Mouse (Mus musculus): ENCODE measurements around the gene Ift52.

Ift52 gene

DNA sequence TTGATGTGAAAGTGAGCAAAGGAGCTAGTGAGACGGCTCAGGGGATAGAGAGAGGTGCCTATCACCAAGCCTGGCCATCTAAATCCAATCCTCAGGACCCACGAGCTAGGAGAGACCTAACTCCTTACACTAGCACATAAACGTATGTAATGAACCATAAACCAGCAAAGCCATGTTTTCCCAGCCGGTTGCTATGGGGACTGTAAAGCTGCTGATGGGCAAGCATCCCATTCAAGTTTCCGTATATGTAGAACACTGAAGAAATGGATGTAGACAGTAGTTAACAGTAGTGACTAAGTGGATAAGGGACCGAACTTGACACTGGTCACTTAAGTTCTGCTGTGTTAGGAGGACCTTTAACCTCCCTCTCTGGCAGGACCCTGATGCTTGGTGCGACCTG is 56.9 kb downstream of the Ift52 start:
- no peak; the same call in 1 of the 2 replicates for ATAC-seq (ENCODE audit: low TSS enrichment)

DNA sequence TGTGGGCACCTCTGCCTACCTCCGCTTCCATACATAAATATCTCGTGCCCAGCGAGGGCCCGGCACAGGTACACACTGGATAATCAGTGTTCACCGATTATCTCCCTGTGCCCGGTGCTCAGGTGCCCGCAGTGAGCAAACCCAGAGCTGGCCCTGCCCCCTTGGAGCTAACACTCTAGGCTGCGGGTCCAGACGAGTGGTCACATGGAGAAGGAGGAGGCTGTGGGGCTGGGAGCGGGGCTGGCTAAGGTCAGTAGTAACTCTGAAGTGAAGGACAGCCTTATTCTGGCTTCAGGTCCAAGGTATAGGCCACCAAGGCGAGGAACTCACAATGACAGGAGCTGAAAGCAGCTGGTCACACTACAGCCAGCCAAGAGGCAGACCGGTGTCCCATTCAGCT is 57.7 kb downstream of the Ift52 start:
- ATAC-seq (ENCODE audit: low TSS enrichment) = no peak

DNA sequence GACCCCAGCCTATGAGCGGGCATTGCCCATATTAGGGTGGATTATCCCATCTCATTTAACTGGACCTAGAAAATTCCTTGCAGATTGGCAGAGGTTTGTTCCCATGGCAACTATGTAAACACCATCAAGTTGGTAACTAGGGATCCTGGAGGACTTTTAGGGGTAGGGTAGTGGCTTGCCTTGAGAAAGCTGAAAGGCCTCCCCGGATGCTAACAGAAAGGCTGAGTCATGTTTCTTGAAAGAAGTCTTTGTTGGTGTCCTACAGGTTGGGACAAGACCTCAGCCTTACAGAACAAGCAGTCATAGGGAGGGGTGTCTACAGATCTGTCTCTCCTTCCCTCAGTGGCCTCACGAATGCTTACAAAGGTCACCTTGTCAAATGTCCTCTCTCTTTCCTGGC is 58.1 kb downstream of the Ift52 start:
- no peak for ATAC-seq (ENCODE audit: low TSS enrichment)

DNA sequence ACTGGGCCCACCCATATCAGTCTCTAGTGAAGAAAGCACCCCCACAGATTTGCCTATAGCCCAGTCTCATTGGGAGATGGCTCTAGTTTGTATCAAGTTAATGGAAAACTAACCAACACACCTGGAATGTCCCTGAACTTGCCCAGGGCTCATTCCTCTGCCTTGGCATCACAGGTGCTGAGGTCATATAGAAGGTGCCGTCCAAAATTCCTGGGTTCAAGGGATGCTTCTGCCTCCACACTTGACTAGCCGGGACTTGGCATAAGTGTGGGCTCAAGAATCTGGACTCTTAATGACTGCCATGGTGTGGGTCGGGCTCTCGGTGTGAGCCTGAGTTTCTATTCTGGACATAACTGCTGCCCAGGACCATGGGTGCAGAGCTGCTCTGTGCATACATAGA is 61.9 kb downstream of the Ift52 start:
- no peak for ATAC-seq (ENCODE audit: low TSS enrichment)

DNA sequence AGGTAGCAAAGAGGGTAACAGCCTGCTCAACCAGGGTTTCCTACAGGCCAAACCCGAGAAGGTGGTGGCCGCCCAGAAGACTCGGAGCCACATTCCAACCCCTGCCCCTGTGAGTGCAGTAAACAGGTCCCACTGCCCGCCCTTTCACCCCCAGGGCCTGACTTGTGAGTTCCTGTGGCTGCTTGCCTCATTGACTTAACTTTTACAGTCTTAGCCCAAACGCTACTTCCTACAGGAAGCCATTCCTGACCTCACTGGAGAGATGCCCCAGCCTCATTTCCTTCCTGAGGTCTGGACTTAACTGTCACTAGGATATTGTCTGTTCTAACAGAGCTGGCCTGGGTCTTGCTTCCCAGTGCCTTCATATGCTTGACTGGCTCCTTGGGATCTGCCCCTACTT is 65.4 kb downstream of the Ift52 start:
- ATAC-seq (ENCODE audit: low TSS enrichment) = no peak

DNA sequence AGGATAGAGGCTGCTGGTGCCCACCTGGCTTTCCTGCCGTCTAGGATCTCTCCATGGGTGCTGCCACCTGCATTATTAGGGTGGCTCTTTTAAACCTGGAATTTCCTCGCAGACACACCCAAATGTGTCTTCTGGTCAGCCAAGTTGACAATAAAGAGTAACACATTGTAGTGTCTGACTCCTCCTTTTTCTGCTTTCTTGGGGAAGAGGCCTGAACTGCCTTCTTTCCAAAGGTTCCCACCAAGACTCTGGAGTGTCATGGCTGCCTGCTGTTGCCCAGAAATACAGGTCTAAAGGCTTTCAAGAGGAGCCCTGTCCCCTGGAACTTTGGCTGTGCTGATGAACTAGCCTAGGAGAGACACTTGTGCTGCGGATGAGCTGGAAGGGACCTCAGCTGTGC is 67.4 kb downstream of the Ift52 start:
- ATAC-seq (ENCODE audit: low TSS enrichment) = no peak

DNA sequence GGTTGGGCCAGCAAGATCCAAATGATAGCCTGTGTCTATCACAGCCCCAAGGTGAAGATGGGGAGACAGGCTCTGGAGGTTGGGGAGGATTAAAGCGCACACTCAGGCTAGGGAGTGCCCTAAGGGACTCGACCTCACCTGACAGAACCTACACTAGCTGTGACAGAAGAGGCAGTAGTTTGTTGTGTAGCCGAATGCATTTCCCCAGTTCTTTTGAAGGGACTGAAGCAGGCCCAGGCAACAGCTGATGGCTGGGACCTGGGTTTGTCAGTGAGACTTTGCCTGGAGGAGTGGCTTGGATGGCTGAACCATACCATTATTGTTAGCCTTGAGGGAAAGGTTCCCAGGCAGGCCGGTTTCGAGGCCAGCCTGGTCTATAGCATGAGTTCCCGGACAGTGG is 67.9 kb downstream of the Ift52 start:
- no peak for ATAC-seq (ENCODE audit: low TSS enrichment)

DNA sequence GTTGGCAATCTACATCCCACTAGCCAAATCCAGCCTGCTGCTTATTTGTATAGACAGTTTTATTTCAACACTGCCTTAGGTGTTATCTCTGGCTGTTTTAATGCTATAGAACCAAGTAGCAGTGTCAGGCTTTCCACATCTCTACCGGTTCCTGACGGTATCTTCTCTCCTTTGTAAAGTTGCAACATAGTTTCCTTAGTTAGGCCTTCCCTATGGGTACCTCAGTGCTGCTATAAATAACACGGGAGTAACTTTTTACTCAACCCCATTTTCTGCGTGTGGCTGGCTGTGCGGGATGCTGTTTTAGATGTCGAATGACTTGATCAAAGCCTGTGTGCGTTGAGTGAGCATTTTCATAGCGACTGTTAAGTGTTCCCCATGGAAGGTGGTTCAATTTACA is 69.4 kb downstream of the Ift52 start:
- ATAC-seq (ENCODE audit: low TSS enrichment) = no peak

DNA sequence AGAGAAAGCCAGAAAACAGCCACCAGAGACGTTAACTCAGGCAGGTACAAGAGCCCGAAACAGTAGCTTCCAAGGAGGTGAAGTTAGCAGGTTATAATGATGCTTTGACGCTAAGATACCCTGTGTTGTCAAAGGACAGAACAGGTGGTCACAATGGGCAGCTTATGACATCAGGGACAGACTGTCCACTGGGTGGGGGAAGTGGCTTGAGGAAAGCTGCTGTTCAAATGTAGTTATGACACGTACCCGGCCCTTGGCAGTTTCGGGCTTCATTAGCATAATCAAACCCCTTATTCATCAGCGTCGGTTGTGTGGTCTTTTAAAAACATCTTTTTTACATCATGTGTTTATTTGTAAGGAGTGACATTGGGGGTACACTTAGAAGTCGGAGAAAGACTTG is 70.6 kb downstream of the Ift52 start, which contains the start of gene Gtsf1l:
Gene Gtsf1l, minus strand, starts transcription at position 128 of the 400 bp plus-strand sequence.
- ATAC-seq (ENCODE audit: low TSS enrichment) = no peak

DNA sequence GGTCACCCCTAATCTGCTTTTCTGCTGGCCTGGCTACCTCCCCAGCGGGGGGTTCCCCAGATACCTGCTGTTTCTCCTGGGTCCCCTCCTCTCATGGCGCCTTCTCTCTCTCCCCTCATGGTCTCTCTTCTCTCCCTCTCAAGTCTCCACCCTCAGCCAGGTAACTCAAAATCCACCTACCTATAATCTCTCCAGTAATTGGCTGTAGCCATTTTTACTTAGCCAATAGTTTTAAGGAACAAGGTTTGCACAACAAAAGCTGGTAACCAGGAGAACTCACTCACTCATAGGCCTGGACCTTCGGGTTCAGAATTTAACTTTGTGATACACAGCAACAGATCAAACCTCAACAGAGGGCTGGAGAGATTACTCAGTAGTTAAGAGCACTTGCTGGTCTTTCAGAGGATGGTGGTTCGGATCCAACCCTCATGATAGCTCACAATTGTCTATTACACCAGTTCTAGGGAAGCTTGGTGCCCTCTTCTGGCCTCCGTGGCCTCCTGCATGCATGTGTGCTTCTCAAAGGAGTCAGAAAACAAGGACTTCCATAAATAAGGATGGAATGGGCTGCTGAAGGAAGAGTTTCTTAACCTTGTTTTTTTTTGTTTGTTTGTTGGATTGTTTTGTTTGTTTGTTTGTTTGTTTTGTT is 72.4 kb downstream of the Ift52 start:
- no peak for ATAC-seq (ENCODE audit: low TSS enrichment)

DNA sequence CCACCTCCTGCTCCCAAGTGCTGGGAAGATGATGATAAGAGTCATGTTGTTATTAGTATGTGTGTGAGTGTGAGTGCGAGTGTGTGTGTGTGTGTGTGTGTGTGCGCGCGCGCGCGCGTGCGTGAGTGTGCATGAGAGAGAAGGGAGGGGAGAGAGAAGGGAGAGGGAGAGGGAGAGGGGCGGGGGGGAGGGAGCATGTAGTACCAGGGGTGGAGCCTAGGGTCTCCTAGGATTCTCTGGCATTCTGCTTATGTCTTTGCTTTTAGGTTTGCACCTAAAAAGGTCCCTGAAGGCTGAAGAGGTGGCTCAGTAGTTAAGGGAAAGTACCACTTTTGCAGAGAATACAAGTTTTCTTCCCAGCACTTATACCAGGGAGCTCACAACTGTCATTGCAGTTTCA is 77.8 kb downstream of the Ift52 start:
- ATAC-seq (ENCODE audit: low TSS enrichment) = no peak
